Mouse (Mus musculus): ENCODE measurements at regions not wholly inside any gene's neighbourhood (a gene's known extent, or its start where the extent isn't known, plus 50 kb on each side); places are given as distances from the start of the nearest gene placed in this dataset.

DNA sequence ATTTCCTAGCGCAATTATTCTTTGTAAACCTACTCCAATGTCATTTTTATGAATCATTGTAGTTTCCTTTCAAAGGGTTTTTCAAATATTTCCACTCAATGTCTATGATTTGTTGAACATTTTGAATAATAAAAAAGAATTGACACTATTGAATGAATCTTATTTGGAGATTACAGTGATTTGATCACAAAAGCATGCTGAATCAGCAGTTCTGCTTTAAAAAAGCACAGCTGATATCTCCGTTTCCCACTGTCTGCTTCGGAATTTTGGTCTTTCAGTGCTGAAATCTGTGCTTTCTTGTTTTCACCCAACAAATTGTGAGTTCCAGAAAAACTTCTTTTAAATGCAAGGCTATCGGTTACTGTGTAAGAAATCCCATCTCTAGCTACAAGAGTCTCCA lies 912.7 kb downstream of the Cdh9 start:
- no peaks in the 10 kb centered on the region for H3K27me3 ChIP-seq (ENCODE audit: control insufficient read depth in 1 of 2, insufficient read depth in 2 of 2, low read length in 2 of 2)
- no peak overlapping the region for H3K9ac ChIP-seq (ENCODE audit: control insufficient read depth, low read depth, low read length, poor library complexity, severe bottlenecking)
- no peaks in the 10 kb centered on the region for H3K36me3 ChIP-seq (ENCODE audit: control insufficient read depth in 1 of 2, insufficient read depth in 2 of 2, low read length in 2 of 2)
- peak; percentile 64; the same call in 1 of the 2 replicates for TF ChIP-seq MAFK (IDR thresholded peaks at IDR 0.05; ENCODE audit: borderline replicate concordance, low read depth, low read length)
- no peak for TF ChIP-seq ELF1 (IDR thresholded peaks at IDR 0.05; ENCODE audit: low read depth, low read length)
- no peak for DNase-seq (ENCODE audit: low read depth, low spot score)
- no peak overlapping the region for H3K4me3 ChIP-seq (ENCODE audit: control insufficient read depth in 1 of 2, insufficient read depth in 1 of 2, low read depth in 2 of 2, low read length in 2 of 2)
- H3K9me3 ChIP-seq (replicated peaks; ENCODE audit: insufficient read depth, low read length) = no peaks in the 10 kb centered on the region
- no peaks in the 10 kb centered on the region for H3K79me2 ChIP-seq (ENCODE audit: control insufficient read depth, insufficient read depth, low read length, poor library complexity)
- H3K4me1 ChIP-seq (ENCODE audit: control insufficient read depth in 1 of 2, insufficient read depth in 2 of 2, low read length in 2 of 2) = no peaks in the 10 kb centered on the region
- H3K27ac ChIP-seq (ENCODE audit: control insufficient read depth, low read depth, low read length) = no peak overlapping the region

Data from MEL (cell line).